Mouse (Mus musculus): ENCODE results near the gene Rdh16. TPM values are rescaled to one million over a fixed set of nuclear protein-coding genes. Genes with fewer than 3 reads are reported as not detected.
"Not testable (repeated sequence)": the region's sequence is repeated elsewhere in the genome, so short reads cannot be mapped to it uniquely, and the experiment has no call there.

Gene Rdh16
- polyA plus RNA-seq, 1 experiment from 2014 or later: not detected

- WGBS: 76% methylated on average over 1 of the region's 1 CpGs
Observed at GRCm38 (mm10) chr10:127799295-127799694, 1.7 kb upstream of the Rdh16 start.

GRCm38 (mm10) chr10:127801612-127802011 is 660 bp downstream of the Rdh16 start:
- 83% methylated on average over 2 of the region's 2 CpGs for WGBS
- H3K4me1 ChIP-seq: no peaks in the 10 kb centered on the region
- H3K27me3 ChIP-seq (ENCODE audit: insufficient read depth, poor library complexity, severe bottlenecking): no peaks in the 10 kb centered on the region
- no peak overlapping the region for H3K4me3 ChIP-seq
- H3K9me3 ChIP-seq: no peaks in the 10 kb centered on the region
- H3K36me3 ChIP-seq: no peaks in the 10 kb centered on the region
- no peak for DNase-seq (ENCODE audit: low spot score)
- no peak overlapping the region for H3K27ac ChIP-seq

More at GRCm38 (mm10) chr10:127799295-127799694, 1.7 kb upstream of the Rdh16 start:
- no peaks in the 10 kb centered on the region for H3K4me1 ChIP-seq
- no peak overlapping the region for H3K27ac ChIP-seq
- no peaks in the 10 kb centered on the region for H3K9me3 ChIP-seq
- H3K27me3 ChIP-seq (ENCODE audit: insufficient read depth, poor library complexity, severe bottlenecking): no peaks in the 10 kb centered on the region
- no peak overlapping the region for H3K4me3 ChIP-seq
- no peak for DNase-seq (ENCODE audit: low spot score)
- H3K36me3 ChIP-seq: no peaks in the 10 kb centered on the region

- no peaks in the 10 kb centered on the region for H3K9me3 ChIP-seq
- 68% methylated on average over 5 of the region's 5 CpGs for WGBS
- no peaks in the 10 kb centered on the region for H3K27me3 ChIP-seq (ENCODE audit: insufficient read depth, poor library complexity, severe bottlenecking)
- no peaks in the 10 kb centered on the region for H3K36me3 ChIP-seq
- H3K4me1 ChIP-seq: no peaks in the 10 kb centered on the region
- no peak overlapping the region for H3K27ac ChIP-seq
- H3K4me3 ChIP-seq: no peak overlapping the region
- no peak for DNase-seq (ENCODE audit: low spot score)
Observed at GRCm38 (mm10) chr10:127802236-127802635, 1.3 kb downstream of the Rdh16 start.

- Histone ChIP-seq H3K9me3 (no peaks in the 10 kb centered on the region), H3K36me3 (no peaks in the 10 kb centered on the region), H3K27ac (no peak overlapping the region), H3K4me3 (no peak overlapping the region), H3K27me3 (ENCODE audit: insufficient read depth, poor library complexity, severe bottlenecking) (no peaks in the 10 kb centered on the region), H3K4me1 (no peaks in the 10 kb centered on the region)
- 65% methylated on average over 7 of the region's 7 CpGs for WGBS
- no peak for DNase-seq (ENCODE audit: low spot score)
Observed at GRCm38 (mm10) chr10:127804416-127804815, 3.5 kb downstream of the Rdh16 start.

- peaks cover 1% of the 10 kb centered on the region; the same call in 1 of the 2 replicates for H3K9me3 ChIP-seq
- no peak for DNase-seq (ENCODE audit: low spot score)
- no peaks in the 10 kb centered on the region for H3K4me1 ChIP-seq
- H3K27me3 ChIP-seq (ENCODE audit: insufficient read depth, poor library complexity, severe bottlenecking): no peaks in the 10 kb centered on the region
- H3K27ac ChIP-seq: no peak overlapping the region
- H3K36me3 ChIP-seq: no peaks in the 10 kb centered on the region
- no peak overlapping the region for H3K4me3 ChIP-seq
Observed at GRCm38 (mm10) chr10:127815888-127816287, 14.9 kb downstream of the Rdh16 start.

GRCm38 (mm10) chr10:127817268-127817910 is 16.4 kb downstream of the Rdh16 start:
- not testable (repeated sequence) for H3K36me3 ChIP-seq; H3K27ac ChIP-seq; H3K27me3 ChIP-seq (ENCODE audit: insufficient read depth, poor library complexity, severe bottlenecking); H3K9me3 ChIP-seq; H3K4me3 ChIP-seq; H3K4me1 ChIP-seq; DNase-seq (ENCODE audit: low spot score)
- 69% methylated on average over 4 of the region's 4 CpGs for WGBS

GRCm38 (mm10) chr10:127821806-127822205 is 20.9 kb downstream of the Rdh16 start:
- WGBS: 82% methylated on average over 2 of the region's 2 CpGs
- not testable (repeated sequence) for H3K27me3 ChIP-seq (ENCODE audit: insufficient read depth, poor library complexity, severe bottlenecking); H3K9me3 ChIP-seq; H3K36me3 ChIP-seq; H3K27ac ChIP-seq; DNase-seq (ENCODE audit: low spot score); H3K4me3 ChIP-seq; H3K4me1 ChIP-seq

- Histone ChIP-seq H3K4me1 (no peaks in the 10 kb centered on the region), H3K27ac (no peak overlapping the region), H3K4me3 (no peak overlapping the region), H3K9me3 (peaks cover 3% of the 10 kb centered on the region; the same call in 1 of the 2 replicates), H3K27me3 (ENCODE audit: insufficient read depth, poor library complexity, severe bottlenecking) (no peaks in the 10 kb centered on the region), H3K36me3 (no peaks in the 10 kb centered on the region)
- no peak for DNase-seq (ENCODE audit: low spot score)
- WGBS: 69% methylated on average over 6 of the region's 6 CpGs
Observed at GRCm38 (mm10) chr10:127825386-127825785, 24.4 kb downstream of the Rdh16 start.

GRCm38 (mm10) chr10:127829121-127829520 is 28.2 kb downstream of the Rdh16 start:
- no peaks in the 10 kb centered on the region for H3K36me3 ChIP-seq

GRCm38 (mm10) chr10:127834186-127834585 is 33.2 kb downstream of the Rdh16 start:
- DNase-seq (ENCODE audit: low spot score); H3K27ac ChIP-seq; H3K27me3 ChIP-seq (ENCODE audit: insufficient read depth, poor library complexity, severe bottlenecking); H3K36me3 ChIP-seq; H3K9me3 ChIP-seq; H3K4me1 ChIP-seq; H3K4me3 ChIP-seq: not testable (repeated sequence)
- 98% methylated on average over 1 of the region's 1 CpGs for WGBS

More at GRCm38 (mm10) chr10:127829121-127829520, 28.2 kb downstream of the Rdh16 start:
- Histone ChIP-seq H3K27me3 (ENCODE audit: insufficient read depth, poor library complexity, severe bottlenecking) (no peaks in the 10 kb centered on the region), H3K27ac (no peak overlapping the region), H3K4me1 (no peaks in the 10 kb centered on the region), H3K4me3 (no peak overlapping the region), H3K9me3 (no peaks in the 10 kb centered on the region)
- 66% methylated on average over 3 of the region's 3 CpGs for WGBS
- no peak for DNase-seq (ENCODE audit: low spot score)

- WGBS: 75% methylated on average over 5 of the region's 5 CpGs
- Histone ChIP-seq H3K36me3 (no peaks in the 10 kb centered on the region), H3K4me3 (no peak overlapping the region), H3K27me3 (ENCODE audit: insufficient read depth, poor library complexity, severe bottlenecking) (no peaks in the 10 kb centered on the region), H3K27ac (no peak overlapping the region), H3K4me1 (no peaks in the 10 kb centered on the region), H3K9me3 (0 out of 2 replicates have a peak, but pooled peaks cover 3% of the 10 kb centered on the region)
- DNase-seq (ENCODE audit: low spot score): no peak
Observed at GRCm38 (mm10) chr10:127835292-127835691, 34.3 kb downstream of the Rdh16 start.

- H3K27ac ChIP-seq; H3K9me3 ChIP-seq; H3K36me3 ChIP-seq; DNase-seq (ENCODE audit: low spot score); H3K27me3 ChIP-seq (ENCODE audit: insufficient read depth, poor library complexity, severe bottlenecking); H3K4me3 ChIP-seq; H3K4me1 ChIP-seq: not testable (repeated sequence)
- WGBS: 89% methylated on average over 5 of the region's 5 CpGs
Observed at GRCm38 (mm10) chr10:127837793-127838192, 36.8 kb downstream of the Rdh16 start.

GRCm38 (mm10) chr10:127838539-127838938 is 37.6 kb downstream of the Rdh16 start:
- no peak overlapping the region for H3K4me3 ChIP-seq
- no peak for DNase-seq (ENCODE audit: low spot score)
- no peak overlapping the region for H3K27ac ChIP-seq
- H3K9me3 ChIP-seq: 0 out of 2 replicates have a peak, but pooled peaks cover 3% of the 10 kb centered on the region
- H3K36me3 ChIP-seq: no peaks in the 10 kb centered on the region
- WGBS: 84% methylated on average over 2 of the region's 2 CpGs
- H3K4me1 ChIP-seq: no peaks in the 10 kb centered on the region
- H3K27me3 ChIP-seq (ENCODE audit: insufficient read depth, poor library complexity, severe bottlenecking): no peaks in the 10 kb centered on the region

GRCm38 (mm10) chr10:127840776-127841175 is 39.8 kb downstream of the Rdh16 start:
- DNase-seq (ENCODE audit: low spot score): no peak
- Histone ChIP-seq H3K27me3 (ENCODE audit: insufficient read depth, poor library complexity, severe bottlenecking) (no peaks in the 10 kb centered on the region), H3K9me3 (0 out of 2 replicates have a peak, but pooled peaks cover 3% of the 10 kb centered on the region), H3K27ac (no peak overlapping the region), H3K36me3 (no peaks in the 10 kb centered on the region), H3K4me1 (no peaks in the 10 kb centered on the region), H3K4me3 (no peak overlapping the region)
- 67% methylated on average over 2 of the region's 2 CpGs for WGBS
